Comparison of ENCODE assay signal across 8 mouse cellular contexts in the genomic region with DNA sequence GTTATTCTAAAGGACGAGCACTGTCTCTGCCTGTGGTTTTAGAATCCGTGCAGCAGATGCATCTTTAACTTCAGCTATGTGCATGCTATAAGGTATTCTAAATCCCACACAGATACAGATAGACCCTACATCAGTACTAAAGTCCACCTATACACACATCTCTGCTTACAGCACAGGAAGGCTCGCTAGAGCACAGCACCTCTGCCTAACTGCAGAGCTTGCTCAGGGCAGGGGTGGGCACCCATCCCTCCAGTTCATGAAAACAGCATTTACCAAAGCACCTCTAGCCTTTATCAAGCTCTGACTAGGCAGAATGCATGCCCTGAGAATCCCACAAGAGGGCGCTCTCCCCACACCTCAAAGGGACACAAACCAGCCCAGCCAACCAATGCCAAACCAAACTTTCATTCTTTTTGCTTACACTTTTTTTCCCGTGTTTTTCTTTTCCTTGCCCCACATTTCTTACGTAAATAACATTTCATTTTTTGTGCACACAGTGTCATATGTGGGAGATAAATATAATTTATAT.
DNase-seq lines count a peak whose midpoint lies in the region; ATAC-seq and TF ChIP-seq lines count a peak whose summit lies in the region.

No protein-coding gene starts in this region.

- no peaks in the 10 kb centered on the region for H3K4me1 ChIP-seq in heart, adult 2 months (ENCODE audit: control insufficient read depth, insufficient read depth, low read length)
- no peaks in the 10 kb centered on the region for H3K4me1 ChIP-seq in midbrain, postnatal 0 days (ENCODE audit: insufficient read depth, low read length)
- no peaks in the 10 kb centered on the region for H3K4me1 ChIP-seq in testis, adult 2 months (ENCODE audit: control insufficient read depth, insufficient read depth, low read length)

- H3K4me2 ChIP-seq in midbrain, postnatal 0 days (ENCODE audit: low read depth, low read length, poor library complexity, severe bottlenecking) = no peak overlapping the region

- DNase-seq in heart, adult 2 months = peak; percentile 34 to 58
- DNase-seq in heart, postnatal 25 days (ENCODE audit: low spot score) = no peak
- DNase-seq in cerebellum, adult 18-20 months = peak; percentile 55 to 64
- DNase-seq in forelimb bud, embryonic 11.5 days (ENCODE audit: low read depth, low spot score) = peak; percentile 76
- DNase-seq in kidney, adult 18-20 months = peak; percentile 79
- DNase-seq in left cerebral cortex, postnatal 4 days = peak; percentile 79
- peak; percentile 86 for DNase-seq in midbrain, postnatal 0 days (ENCODE audit: low spot score)

- H3K4me3 ChIP-seq in heart, adult 2 months = no peak overlapping the region
- no peak overlapping the region for H3K4me3 ChIP-seq in midbrain, postnatal 0 days (ENCODE audit: low read depth, low read length)
- no peak overlapping the region for H3K4me3 ChIP-seq in testis, adult 2 months (ENCODE audit: control insufficient read depth, low read depth, low read length)

- no peak overlapping the region for H3K9ac ChIP-seq in heart, adult 2 months (ENCODE audit: low read depth, low read length)
- H3K9ac ChIP-seq in midbrain, postnatal 0 days (replicated peaks; ENCODE audit: low read length, poor library complexity, severe bottlenecking) = no peak overlapping the region

- no peak; the same call in 1 of the 2 replicates for ATAC-seq in midbrain, postnatal 0 days (ENCODE audit: low FRiP score)

- no peaks in the 10 kb centered on the region for H3K36me3 ChIP-seq in heart, adult 2 months (ENCODE audit: control insufficient read depth, insufficient read depth, low read length)
- no peaks in the 10 kb centered on the region for H3K36me3 ChIP-seq in midbrain, postnatal 0 days (ENCODE audit: insufficient read depth, low read length)
- no peaks in the 10 kb centered on the region for H3K36me3 ChIP-seq in testis, adult 2 months (ENCODE audit: control insufficient read depth, insufficient read depth, low read length)

- no peaks in the 10 kb centered on the region for H3K27me3 ChIP-seq in heart, adult 2 months (ENCODE audit: control insufficient read depth, insufficient read depth, low read length)
- no peaks in the 10 kb centered on the region for H3K27me3 ChIP-seq in midbrain, postnatal 0 days (ENCODE audit: insufficient read depth, low read length)
- no peaks in the 10 kb centered on the region for H3K27me3 ChIP-seq in testis, adult 2 months (ENCODE audit: control insufficient read depth, insufficient read depth, low read length)

- no peak for TF ChIP-seq POLR2A in heart, adult 2 months (IDR thresholded peaks at IDR 0.05; ENCODE audit: insufficient read depth, low read depth, low read length)
- TF ChIP-seq POLR2A in testis, adult 2 months (IDR thresholded peaks at IDR 0.05; ENCODE audit: control insufficient read depth, low read depth, low read length) = no peak

- peak; percentile 85 for TF ChIP-seq CTCF in heart, adult 2 months (IDR thresholded peaks at IDR 0.05)
- peak; percentile 97 for TF ChIP-seq CTCF in midbrain, postnatal 0 days (IDR thresholded peaks at IDR 0.05)
- TF ChIP-seq CTCF in testis, adult 2 months (IDR thresholded peaks at IDR 0.05; ENCODE audit: control insufficient read depth, insufficient read depth, insufficient replicate concordance, low read depth, low read length) = peak; percentile 88

- H3K27ac ChIP-seq in heart, adult 2 months = no peak overlapping the region
- no peak overlapping the region for H3K27ac ChIP-seq in midbrain, postnatal 0 days (ENCODE audit: low read depth, low read length)
- H3K27ac ChIP-seq in testis, adult 2 months (ENCODE audit: control insufficient read depth, insufficient read depth, low read depth, low read length) = no peak overlapping the region

- WGBS in heart, adult 2 months = 20% methylated on average over 6 of the region's 6 CpGs
- 23% methylated on average over 6 of the region's 6 CpGs for WGBS in midbrain, postnatal 0 days

- TF ChIP-seq EP300 in heart, adult 2 months (IDR thresholded peaks at IDR 0.05; ENCODE audit: insufficient read depth, low read depth, low read length) = peak; percentile 46; the same call in 1 of the 2 replicates

- intact Hi-C loops in heart, adult 2 months (cut with DNase I) = loop anchor here (1.0 to 2.0 kb wide), 2 partner anchors 772 to 801 kb away; no protein-coding TSS in a partner anchor
- intact Hi-C loops in heart, postnatal 25 days (cut with DNase I) = loop anchor here (1.0 to 10.0 kb wide), 2 partner anchors 774 to 800 kb away; no protein-coding TSS in a partner anchor
- intact Hi-C loops in left cerebral cortex, postnatal 4 days (cut with DNase I) = no loop called here

- no peaks in the 10 kb centered on the region for H3K9me3 ChIP-seq in midbrain, postnatal 0 days (ENCODE audit: low read length)

- no peaks in the 10 kb centered on the region for H3K79me2 ChIP-seq in heart, adult 2 months (replicated peaks; ENCODE audit: control insufficient read depth, insufficient read depth, low read length)
